Mouse (Mus musculus) fibroblast of lung, adult 2 months (primary cell): ENCODE measurements at regions not wholly inside any gene's neighbourhood (a gene's known extent, or its start where the extent isn't known, plus 50 kb on each side); places are given as distances from the start of the nearest gene placed in this dataset.

ENCODE experiments used
- DNase-seq: peaks from one replicate; pipeline ENCODE4 v3.0.0-alpha.2; 2011; ENCODE audit warnings: low read depth

GRCm38 (mm10) chr1:6059090-6059489 is 1251.4 kb downstream of the Gm37988 start:
- DNase-seq: no peak

- no peak for DNase-seq
These were observed 1268.9 kb downstream of the Gm37988 start for GRCm38 (mm10) chr1:6076543-6076942.

GRCm38 (mm10) chr1:6081876-6082275 is 1274.2 kb downstream of the Gm37988 start:
- DNase-seq: no peak

- no peak for DNase-seq
These were observed 1286.7 kb downstream of the Gm37988 start for GRCm38 (mm10) chr1:6094162-6094934.

GRCm38 (mm10) chr1:6117557-6117956 is 1309.9 kb downstream of the Gm37988 start:
- no peak for DNase-seq

GRCm38 (mm10) chr1:6135066-6135465 is 1327.4 kb downstream of the Gm37988 start:
- DNase-seq: peak; percentile 4

- no peak for DNase-seq
These were observed 1332.6 kb downstream of the Gm37988 start for GRCm38 (mm10) chr1:6140245-6140644.

- DNase-seq: no peak
These were observed 1335.1 kb downstream of the Gm37988 start for GRCm38 (mm10) chr1:6142816-6143215.

GRCm38 (mm10) chr1:6143891-6144290 is 1336.2 kb downstream of the Gm37988 start:
- no peak for DNase-seq

- no peak for DNase-seq
These were observed 1344.7 kb downstream of the Gm37988 start for GRCm38 (mm10) chr1:6152436-6152835.
